Mouse (Mus musculus) macrophage (primary cell): Measurements from ENCODE around the gene Aicda. TPM values are rescaled to one million over a fixed set of nuclear protein-coding genes. Genes with fewer than 3 reads are reported as not detected.
"Not testable (repeated sequence)": the region's sequence is repeated elsewhere in the genome, so short reads cannot be mapped to it uniquely, and the experiment has no call there.

Experiments used
- H3K27ac ChIP-seq: fragments of 350-480 bp; formaldehyde crosslinking; 2 replicates; pipeline ENCODE4 v1.9.0; 2021
- H3K36me3 ChIP-seq: fragments of 350-480 bp; formaldehyde crosslinking; 2 replicates; pipeline ENCODE4 v1.9.0; 2021; ENCODE audit errors: inconsistent target
- H3K4me3 ChIP-seq: fragments of 350-480 bp; formaldehyde crosslinking; 2 replicates; pipeline ENCODE4 v1.9.0; 2021; ENCODE audit errors: inconsistent target
- H3K79me2 ChIP-seq: fragments of 350-480 bp; formaldehyde crosslinking; 2 replicates; pipeline ENCODE4 v1.9.0; 2021; ENCODE audit errors: inconsistent target
- WGBS: methylation state at CpG from one replicate; pipeline ENCODE4 v1.1.7; 2026; ENCODE audit warnings: inconsistent platforms; ENCODE audit not compliant: missing documents; 5-methylcytosine and 5-hydroxymethylcytosine counted together
- polyA plus RNA-seq: library from polyadenylated mRNA; stranded (reverse); fragments of 250-400 nt; gene quantifications from 3 replicates; pipeline ENCODE4 v1.2.4, GENCODE M21; 2018; ENCODE audit warnings: inconsistent platforms
- total RNA-seq, 78 experiments: library from RNA; depleted of rRNA; stranded (reverse); fragments of 250-400 nt; gene quantifications; 1 replicate in 9 of 78; 2 replicates in 24 of 78; 3 replicates in 43 of 78; 4 replicates in 2 of 78; pipeline ENCODE4 v1.2.4; 2018; ENCODE audit warnings: inconsistent platforms in 56 of 78

Aicda gene
- total RNA-seq (2018; cell fraction: chromatin; rRNA removed) = not detected
- under 1 TPM in 8 of 26 experiments, not detected in 18; 0.05 to 0.13 (median 0.09) TPM for total RNA-seq (2018; cell fraction: cytosol; rRNA removed)
- not detected for total RNA-seq (2018; cell fraction: nucleus; rRNA removed)
- 0.13 TPM in 1 of 3 replicates, not detected in the others for polyA plus RNA-seq

GRCm38 (mm10) chr6:122553606-122554005 is at the start of gene Aicda:
Aicda (plus strand) TSS chr6:122553801.
- no peaks in the 10 kb centered on the region for H3K36me3 ChIP-seq
- WGBS = 77% methylated on average over 9 of the region's 9 CpGs
- H3K27ac ChIP-seq = no peak within 1 kb of the TSS
- H3K4me3 ChIP-seq = no peak within 1 kb of the TSS
- no peaks in the 10 kb centered on the region for H3K79me2 ChIP-seq

- H3K79me2 ChIP-seq = no peaks in the 10 kb centered on the region
- no peak overlapping the region for H3K4me3 ChIP-seq
- no peaks in the 10 kb centered on the region for H3K36me3 ChIP-seq
- no peak overlapping the region for H3K27ac ChIP-seq
- WGBS = 94% methylated on average over 4 of the region's 4 CpGs
These were observed 48.6 kb upstream of the Aicda start for GRCm38 (mm10) chr6:122505041-122505440.

- H3K4me3 ChIP-seq = no peak within 1 kb of the TSS
- no peak within 1 kb of the TSS for H3K27ac ChIP-seq
- H3K79me2 ChIP-seq = no peaks in the 10 kb centered on the region
- H3K36me3 ChIP-seq = no peaks in the 10 kb centered on the region
- 86% methylated on average over 3 of the region's 3 CpGs for WGBS
These were observed 48.1 kb upstream of the Aicda start, which contains the start of gene Mfap5 for GRCm38 (mm10) chr6:122505545-122505944. Mfap5 (plus strand) TSS chr6:122505845.

- no peaks in the 10 kb centered on the region for H3K36me3 ChIP-seq
- H3K79me2 ChIP-seq = no peaks in the 10 kb centered on the region
- WGBS = 55% methylated on average over 8 of the region's 8 CpGs
- H3K27ac ChIP-seq = no peak overlapping the region
- H3K4me3 ChIP-seq = no peak overlapping the region
These were observed 45.1 kb upstream of the Aicda start for GRCm38 (mm10) chr6:122508494-122508893.

GRCm38 (mm10) chr6:122512914-122513878 is 40.4 kb upstream of the Aicda start:
- H3K4me3 ChIP-seq = no peak overlapping the region
- 75% methylated on average over 12 of the region's 12 CpGs for WGBS
- no peak overlapping the region for H3K27ac ChIP-seq
- H3K36me3 ChIP-seq = no peaks in the 10 kb centered on the region
- H3K79me2 ChIP-seq = no peaks in the 10 kb centered on the region

- H3K79me2 ChIP-seq = no peaks in the 10 kb centered on the region
- no peak overlapping the region for H3K4me3 ChIP-seq
- H3K36me3 ChIP-seq = no peaks in the 10 kb centered on the region
- WGBS = 87% methylated on average over 3 of the region's 3 CpGs
- H3K27ac ChIP-seq = no peak overlapping the region
These were observed 39.3 kb upstream of the Aicda start for GRCm38 (mm10) chr6:122514312-122514711.

GRCm38 (mm10) chr6:122515762-122516161 is 37.8 kb upstream of the Aicda start:
- H3K27ac ChIP-seq, H3K4me3 ChIP-seq, H3K36me3 ChIP-seq, H3K79me2 ChIP-seq: not testable (repeated sequence)
- 83% methylated on average over 2 of the region's 2 CpGs for WGBS

GRCm38 (mm10) chr6:122517668-122518067 is 35.9 kb upstream of the Aicda start:
- H3K27ac ChIP-seq = no peak overlapping the region
- H3K4me3 ChIP-seq = no peak overlapping the region
- no peaks in the 10 kb centered on the region for H3K36me3 ChIP-seq
- WGBS = 100% methylated on average over 1 of the region's 1 CpGs
- no peaks in the 10 kb centered on the region for H3K79me2 ChIP-seq

- Histone ChIP-seq H3K36me3 (no peaks in the 10 kb centered on the region), H3K79me2 (no peaks in the 10 kb centered on the region), H3K27ac (no peak overlapping the region), H3K4me3 (no peak overlapping the region)
- 51% methylated on average over 2 of the region's 2 CpGs for WGBS
These were observed 34.2 kb upstream of the Aicda start for GRCm38 (mm10) chr6:122519384-122519783.

GRCm38 (mm10) chr6:122522595-122522994 is 31.0 kb upstream of the Aicda start:
- Histone ChIP-seq H3K36me3 (no peaks in the 10 kb centered on the region), H3K4me3 (no peak overlapping the region), H3K79me2 (no peaks in the 10 kb centered on the region), H3K27ac (no peak overlapping the region)
- WGBS = 84% methylated on average over 9 of the region's 9 CpGs

- no peak overlapping the region for H3K27ac ChIP-seq
- no peaks in the 10 kb centered on the region for H3K36me3 ChIP-seq
- WGBS = 93% methylated on average over 7 of the region's 8 CpGs
- no peak overlapping the region for H3K4me3 ChIP-seq
- H3K79me2 ChIP-seq = no peaks in the 10 kb centered on the region
These were observed 30.3 kb upstream of the Aicda start for GRCm38 (mm10) chr6:122523289-122523688.

GRCm38 (mm10) chr6:122527596-122527995 is 26.0 kb upstream of the Aicda start:
- no peaks in the 10 kb centered on the region for H3K36me3 ChIP-seq
- H3K27ac ChIP-seq = no peak overlapping the region
- WGBS = 10% methylated on average over 12 of the region's 12 CpGs
- H3K4me3 ChIP-seq = no peak overlapping the region
- no peaks in the 10 kb centered on the region for H3K79me2 ChIP-seq

- Histone ChIP-seq H3K36me3 (no peaks in the 10 kb centered on the region), H3K4me3 (no peak overlapping the region), H3K79me2 (no peaks in the 10 kb centered on the region), H3K27ac (no peak overlapping the region)
- 77% methylated on average over 9 of the region's 11 CpGs for WGBS
These were observed 25.5 kb upstream of the Aicda start for GRCm38 (mm10) chr6:122528136-122528535.

- H3K27ac ChIP-seq = no peak overlapping the region
- 79% methylated on average over 8 of the region's 8 CpGs for WGBS
- no peak overlapping the region for H3K4me3 ChIP-seq
- H3K79me2 ChIP-seq = no peaks in the 10 kb centered on the region
- H3K36me3 ChIP-seq = no peaks in the 10 kb centered on the region
These were observed 22.0 kb upstream of the Aicda start for GRCm38 (mm10) chr6:122531466-122532174.

- 21% methylated on average over 4 of the region's 4 CpGs for WGBS
- H3K4me3 ChIP-seq = no peak overlapping the region
These were observed 20.7 kb upstream of the Aicda start for GRCm38 (mm10) chr6:122532883-122533302.

More at GRCm38 (mm10) chr6:122532883-122533302, 20.7 kb upstream of the Aicda start:
- Histone ChIP-seq H3K36me3 (no peaks in the 10 kb centered on the region), H3K79me2 (no peaks in the 10 kb centered on the region), H3K27ac (no peak overlapping the region)
